Mouse (Mus musculus) thymus, adult 2 months (tissue): ENCODE measurements around the gene Rnf220.

Experiments used
- CTCF ChIP-seq: fragments of 200-500 bp; IDR thresholded peaks from 2 replicates; pipeline ENCODE4 v1.5.1; 2012; ENCODE audit warnings: mild to moderate bottlenecking, control low read depth, low read length, moderate library complexity, borderline replicate concordance; ENCODE audit not compliant: control insufficient read depth, poor library complexity, insufficient read depth; ENCODE audit errors: extremely low read depth
- POLR2A ChIP-seq: fragments of 200-500 bp; IDR thresholded peaks from 2 replicates; pipeline ENCODE4 v1.6.1; 2012; ENCODE audit warnings: mild to moderate bottlenecking, low read length, control low read depth, moderate library complexity; ENCODE audit not compliant: control insufficient read depth, poor library complexity, insufficient read depth; ENCODE audit errors: extremely low read depth

- no peak for TF ChIP-seq CTCF
- no peak for TF ChIP-seq POLR2A
These were observed 80.0 kb downstream of the Rnf220 start for GRCm38 (mm10) chr4:117416827-117417226.
